Mouse (Mus musculus): Measurements from ENCODE around the gene Tigd4. TPM values are rescaled to one million over a fixed set of nuclear protein-coding genes. Genes with fewer than 3 reads are reported as not detected.
"Not testable (repeated sequence)": the region's sequence is repeated elsewhere in the genome, so short reads cannot be mapped to it uniquely, and the experiment has no call there.

Gene Tigd4
- polyA plus RNA-seq (2016; fragmentation: Nextera tagmentation; extraction: Ambion mirVana), result not detected in 2 replicates

GRCm38 (mm10) chr3:84593274-84593673 lies at the start of gene Tigd4:
TSS of gene Tigd4 (plus strand) at chr3:84593574.
- 89% methylated on average over 2 of the region's 2 CpGs for WGBS
- Histone ChIP-seq H3K4me1 (replicated peaks) (peaks cover 16% of the 10 kb centered on the region), H3K36me3 (no peaks in the 10 kb centered on the region), H3K9me3 (no peaks in the 10 kb centered on the region), H3K27me3 (ENCODE audit: insufficient read depth, poor library complexity, severe bottlenecking) (peaks cover 13% of the 10 kb centered on the region), H3K4me3 (no peak within 1 kb of the TSS), H3K27ac (no peak within 1 kb of the TSS)
- DNase-seq (ENCODE audit: low spot score), result no peak

- no peak for DNase-seq (ENCODE audit: low spot score)
These were observed 46.2 kb upstream of the Tigd4 start for GRCm38 (mm10) chr3:84547177-84547576.

GRCm38 (mm10) chr3:84555780-84556179 lies 37.6 kb upstream of the Tigd4 start:
- 90% methylated on average over 3 of the region's 3 CpGs for WGBS
- Histone ChIP-seq H3K4me1 (replicated peaks) (0 out of 2 replicates have a peak, but pooled peaks cover 5% of the 10 kb centered on the region), H3K9me3 (no peaks in the 10 kb centered on the region), H3K27me3 (ENCODE audit: insufficient read depth, poor library complexity, severe bottlenecking) (no peaks in the 10 kb centered on the region), H3K27ac (no peak overlapping the region), H3K36me3 (no peaks in the 10 kb centered on the region), H3K4me3 (no peak overlapping the region)
- DNase-seq (ENCODE audit: low spot score), result no peak

More at GRCm38 (mm10) chr3:84547177-84547576, 46.2 kb upstream of the Tigd4 start:
- Histone ChIP-seq H3K4me1 (replicated peaks) (no peaks in the 10 kb centered on the region), H3K27ac (no peak overlapping the region), H3K4me3 (no peak overlapping the region), H3K27me3 (ENCODE audit: insufficient read depth, poor library complexity, severe bottlenecking) (no peaks in the 10 kb centered on the region), H3K9me3 (no peaks in the 10 kb centered on the region), H3K36me3 (no peaks in the 10 kb centered on the region)
- 70% methylated on average over 8 of the region's 8 CpGs for WGBS

GRCm38 (mm10) chr3:84558301-84558700 lies 35.1 kb upstream of the Tigd4 start:
- no peak for DNase-seq (ENCODE audit: low spot score)
- H3K27ac ChIP-seq, result no peak overlapping the region
- H3K36me3 ChIP-seq, result no peaks in the 10 kb centered on the region
- H3K9me3 ChIP-seq, result no peaks in the 10 kb centered on the region
- no peaks in the 10 kb centered on the region for H3K27me3 ChIP-seq (ENCODE audit: insufficient read depth, poor library complexity, severe bottlenecking)
- 96% methylated on average over 3 of the region's 3 CpGs for WGBS
- no peak overlapping the region for H3K4me3 ChIP-seq
- 0 out of 2 replicates have a peak, but pooled peaks cover 5% of the 10 kb centered on the region for H3K4me1 ChIP-seq (replicated peaks)

DNA sequence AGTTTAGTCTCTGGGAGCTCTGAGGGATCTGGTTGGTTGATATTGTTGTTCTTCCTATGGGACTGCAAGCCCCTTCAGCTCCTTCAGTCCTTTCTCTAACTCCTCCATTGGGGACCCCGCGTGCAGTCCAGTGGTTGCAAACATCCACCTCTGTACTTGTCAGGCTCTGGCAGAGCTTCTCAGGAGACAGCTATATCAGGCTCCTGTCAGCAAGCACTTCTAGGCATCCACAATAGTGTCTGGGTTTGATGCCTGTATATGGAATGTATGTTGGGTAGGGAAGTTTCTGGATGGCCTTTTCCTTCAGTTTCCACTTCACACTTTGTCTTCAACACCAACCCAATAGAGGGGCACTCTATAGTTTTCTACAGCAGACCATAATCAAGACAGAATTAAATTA lies 30.5 kb upstream of the Tigd4 start:
- not testable (repeated sequence) for H3K36me3 ChIP-seq; H3K27ac ChIP-seq; H3K4me1 ChIP-seq (replicated peaks); H3K27me3 ChIP-seq (ENCODE audit: insufficient read depth, poor library complexity, severe bottlenecking); H3K9me3 ChIP-seq; H3K4me3 ChIP-seq; DNase-seq (ENCODE audit: low spot score)
- 96% methylated on average over 2 of the region's 2 CpGs for WGBS

- Histone ChIP-seq H3K27ac (no peak overlapping the region), H3K27me3 (ENCODE audit: insufficient read depth, poor library complexity, severe bottlenecking) (no peaks in the 10 kb centered on the region), H3K4me3 (no peak overlapping the region), H3K4me1 (replicated peaks) (no peaks in the 10 kb centered on the region), H3K9me3 (no peaks in the 10 kb centered on the region), H3K36me3 (no peaks in the 10 kb centered on the region)
- 92% methylated on average over 4 of the region's 4 CpGs for WGBS
- DNase-seq (ENCODE audit: low spot score), result no peak
These were observed 30.0 kb upstream of the Tigd4 start for GRCm38 (mm10) chr3:84563415-84563814.

- Histone ChIP-seq H3K36me3 (no peaks in the 10 kb centered on the region), H3K4me1 (replicated peaks) (no peaks in the 10 kb centered on the region), H3K4me3 (no peak overlapping the region), H3K27ac (no peak overlapping the region), H3K27me3 (ENCODE audit: insufficient read depth, poor library complexity, severe bottlenecking) (no peaks in the 10 kb centered on the region), H3K9me3 (no peaks in the 10 kb centered on the region)
- no peak for DNase-seq (ENCODE audit: low spot score)
- 95% methylated on average over 6 of the region's 6 CpGs for WGBS
These were observed 24.8 kb upstream of the Tigd4 start for GRCm38 (mm10) chr3:84568540-84568939.

GRCm38 (mm10) chr3:84569587-84569986 lies 23.8 kb upstream of the Tigd4 start:
- no peak for DNase-seq (ENCODE audit: low spot score)
- H3K36me3 ChIP-seq, result no peaks in the 10 kb centered on the region
- no peak overlapping the region for H3K4me3 ChIP-seq
- H3K27me3 ChIP-seq (ENCODE audit: insufficient read depth, poor library complexity, severe bottlenecking), result no peaks in the 10 kb centered on the region
- H3K4me1 ChIP-seq (replicated peaks), result no peaks in the 10 kb centered on the region
- WGBS, result 79% methylated on average over 6 of the region's 6 CpGs
- no peak overlapping the region for H3K27ac ChIP-seq
- no peaks in the 10 kb centered on the region for H3K9me3 ChIP-seq

DNA sequence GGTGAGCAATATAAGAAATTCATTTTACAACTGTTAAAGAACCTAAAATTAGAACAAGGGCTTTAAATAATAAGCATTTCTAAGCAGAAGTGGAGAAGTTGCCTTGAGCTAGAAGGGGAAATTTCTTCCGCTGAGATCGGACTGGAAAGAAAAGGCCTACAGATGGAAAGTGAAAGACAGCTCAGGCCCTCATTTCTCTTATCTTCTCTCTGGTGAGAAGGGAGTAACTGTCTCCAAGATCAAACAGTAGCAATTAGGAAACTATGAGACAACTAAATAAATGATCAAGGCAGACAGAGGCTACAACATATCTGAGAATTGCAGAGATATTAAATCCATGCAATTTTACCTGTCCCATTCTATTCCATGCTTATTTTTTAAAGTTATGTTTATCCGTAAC lies 22.9 kb upstream of the Tigd4 start:
- Histone ChIP-seq H3K4me3 (no peak overlapping the region), H3K9me3 (no peaks in the 10 kb centered on the region), H3K4me1 (replicated peaks) (no peaks in the 10 kb centered on the region), H3K27me3 (ENCODE audit: insufficient read depth, poor library complexity, severe bottlenecking) (no peaks in the 10 kb centered on the region), H3K36me3 (no peaks in the 10 kb centered on the region), H3K27ac (no peak overlapping the region)
- 95% methylated on average over 3 of the region's 3 CpGs for WGBS
- DNase-seq (ENCODE audit: low spot score), result no peak

DNA sequence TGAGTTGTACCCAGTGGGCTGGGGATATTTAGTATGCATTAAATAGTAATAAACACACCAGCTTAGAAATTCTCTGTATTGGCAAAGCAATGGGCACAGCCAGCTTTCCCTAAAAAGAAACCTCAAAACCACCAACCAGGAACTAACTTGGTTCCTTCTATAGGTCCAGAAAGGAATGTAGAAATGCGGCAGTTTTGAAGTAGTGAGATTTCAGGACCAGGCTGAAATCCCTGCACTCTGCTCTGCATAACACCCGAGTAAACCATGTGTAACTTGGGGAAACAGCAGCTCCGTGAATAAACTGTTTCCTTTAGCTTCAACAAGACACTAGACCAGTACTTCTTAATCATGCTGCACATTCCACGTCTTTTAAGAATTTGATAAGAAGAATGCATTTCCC lies 12.7 kb upstream of the Tigd4 start:
- Histone ChIP-seq H3K36me3 (no peaks in the 10 kb centered on the region), H3K27ac (no peak overlapping the region), H3K9me3 (no peaks in the 10 kb centered on the region), H3K4me3 (peak overlapping the region; percentile 85; the same call in 1 of the 2 replicates), H3K27me3 (ENCODE audit: insufficient read depth, poor library complexity, severe bottlenecking) (no peaks in the 10 kb centered on the region), H3K4me1 (replicated peaks) (peaks cover 29% of the 10 kb centered on the region)
- 74% methylated on average over 4 of the region's 4 CpGs for WGBS
- no peak for DNase-seq (ENCODE audit: low spot score)

- H3K9me3 ChIP-seq, result no peaks in the 10 kb centered on the region
- H3K4me1 ChIP-seq (replicated peaks), result peaks cover 29% of the 10 kb centered on the region
- H3K27ac ChIP-seq, result peak overlapping the region; percentile 92
- H3K36me3 ChIP-seq, result no peaks in the 10 kb centered on the region
- WGBS, result 0% methylated on average over 4 of the region's 4 CpGs
- peak overlapping the region; percentile 85 for H3K4me3 ChIP-seq
- no peak for DNase-seq (ENCODE audit: low spot score)
- H3K27me3 ChIP-seq (ENCODE audit: insufficient read depth, poor library complexity, severe bottlenecking), result no peaks in the 10 kb centered on the region
These were observed 11.7 kb upstream of the Tigd4 start for GRCm38 (mm10) chr3:84581696-84582022.

GRCm38 (mm10) chr3:84582023-84582912 lies 11.1 kb upstream of the Tigd4 start, which contains the start of gene Arfip1:
TSS of gene Arfip1 (minus strand) at chr3:84582625.
- Histone ChIP-seq H3K4me3 (peak within 1 kb of the TSS; percentile 85), H3K27me3 (ENCODE audit: insufficient read depth, poor library complexity, severe bottlenecking) (no peaks in the 10 kb centered on the region), H3K9me3 (no peaks in the 10 kb centered on the region), H3K27ac (peak within 1 kb of the TSS; percentile 92), H3K36me3 (no peaks in the 10 kb centered on the region), H3K4me1 (replicated peaks) (peaks cover 29% of the 10 kb centered on the region)
- peak; percentile 100 for DNase-seq (ENCODE audit: low spot score)
- WGBS, result under 1% methylated on average over 70 of the region's 70 CpGs

- under 1% methylated on average over 27 of the region's 27 CpGs for WGBS
- Histone ChIP-seq H3K4me3 (peak overlapping the region; percentile 85), H3K36me3 (no peaks in the 10 kb centered on the region), H3K9me3 (no peaks in the 10 kb centered on the region), H3K27ac (peak overlapping the region; percentile 92), H3K27me3 (ENCODE audit: insufficient read depth, poor library complexity, severe bottlenecking) (no peaks in the 10 kb centered on the region), H3K4me1 (replicated peaks) (peaks cover 29% of the 10 kb centered on the region)
- no peak for DNase-seq (ENCODE audit: low spot score)
These were observed 10.5 kb upstream of the Tigd4 start for GRCm38 (mm10) chr3:84582913-84583276.

Measured in hindbrain, embryonic 10.5 days (tissue).